Comparison of ENCODE assay signal across 13 mouse cellular contexts in genomic region chr17:17441876-17442498, GRCm38 (mm10). TPM values are rescaled to one million over a fixed set of nuclear protein-coding genes. Genes with fewer than 3 reads are reported as not detected.
A peak's percentile ranks its signal among the peaks of the same experiment; 100 is the strongest.
DNase-seq lines count a peak whose midpoint lies in the region; ATAC-seq and TF ChIP-seq lines count a peak whose summit lies in the region.
"Had no signal": no experiment of that assay in that cellular context is flagged by ENCODE, and none has a peak within 500 bp of the region (broad histone marks: within the 10 kb centered on the region; RNA-seq: fewer than 3 reads in every experiment).

No protein-coding gene starts in this region.

- WGBS in midbrain, embryonic 10.5 days = 36% methylated on average over 4 of the region's 4 CpGs
- 23% methylated on average over 4 of the region's 4 CpGs for WGBS in midbrain, postnatal 0 days
- WGBS in forebrain, embryonic 13.5 days = 5% methylated on average over 4 of the region's 4 CpGs
- WGBS in midbrain, embryonic 11.5 days = 23% methylated on average over 4 of the region's 4 CpGs

- H3K27me3 ChIP-seq in midbrain, embryonic 10.5 days (ENCODE audit: low read depth, poor library complexity, severe bottlenecking) = no peaks in the 10 kb centered on the region
- H3K27me3 ChIP-seq in midbrain, postnatal 0 days (ENCODE audit: insufficient read depth, low read length) = no peaks in the 10 kb centered on the region
- H3K27me3 ChIP-seq in forebrain, embryonic 13.5 days = no peaks in the 10 kb centered on the region
- no peaks in the 10 kb centered on the region for H3K27me3 ChIP-seq in midbrain, embryonic 11.5 days (ENCODE audit: control insufficient read depth, insufficient read depth, low read length)
- H3K27me3 ChIP-seq: hindbrain, embryonic 12.5 days had no signal

- TF ChIP-seq CTCF in midbrain, postnatal 0 days (IDR thresholded peaks at IDR 0.05) = no peak

- no peak overlapping the region for H3K9ac ChIP-seq in midbrain, postnatal 0 days (replicated peaks; ENCODE audit: low read length, poor library complexity, severe bottlenecking)
- H3K9ac ChIP-seq in forebrain, embryonic 13.5 days = no peak overlapping the region
- H3K9ac ChIP-seq in midbrain, embryonic 11.5 days (ENCODE audit: low read length) = no peak overlapping the region
- H3K9ac ChIP-seq: hindbrain, embryonic 12.5 days; lung, embryonic 14.5 days had no signal

- H3K4me3 ChIP-seq in midbrain, embryonic 10.5 days = no peak overlapping the region
- H3K4me3 ChIP-seq in midbrain, postnatal 0 days (ENCODE audit: low read depth, low read length) = no peak overlapping the region
- H3K4me3 ChIP-seq in forebrain, embryonic 13.5 days = no peak overlapping the region
- H3K4me3 ChIP-seq in midbrain, embryonic 11.5 days (ENCODE audit: low read depth, low read length) = no peak overlapping the region
- H3K4me3 ChIP-seq: hindbrain, embryonic 12.5 days had no signal

- no peak overlapping the region for H3K4me2 ChIP-seq in midbrain, postnatal 0 days (ENCODE audit: low read depth, low read length, poor library complexity, severe bottlenecking)
- no peak overlapping the region; the same call in 1 of the 2 replicates for H3K4me2 ChIP-seq in forebrain, embryonic 13.5 days
- H3K4me2 ChIP-seq in midbrain, embryonic 11.5 days = no peak overlapping the region
- H3K4me2 ChIP-seq: hindbrain, embryonic 12.5 days; lung, embryonic 14.5 days had no signal

- H3K4me1 ChIP-seq in midbrain, embryonic 10.5 days = peaks cover 32% of the 10 kb centered on the region
- no peaks in the 10 kb centered on the region for H3K4me1 ChIP-seq in midbrain, postnatal 0 days (ENCODE audit: insufficient read depth, low read length)
- peaks cover 11% of the 10 kb centered on the region for H3K4me1 ChIP-seq in forebrain, embryonic 13.5 days
- peaks cover 7% of the 10 kb centered on the region for H3K4me1 ChIP-seq in midbrain, embryonic 11.5 days (ENCODE audit: control insufficient read depth, insufficient read depth, low read length)
- H3K4me1 ChIP-seq: hindbrain, embryonic 12.5 days had no signal

- no peaks in the 10 kb centered on the region for H3K9me3 ChIP-seq in midbrain, embryonic 10.5 days (replicated peaks)
- no peaks in the 10 kb centered on the region for H3K9me3 ChIP-seq in midbrain, postnatal 0 days (ENCODE audit: low read length)
- no peaks in the 10 kb centered on the region for H3K9me3 ChIP-seq in forebrain, embryonic 13.5 days (replicated peaks)
- H3K9me3 ChIP-seq in midbrain, embryonic 11.5 days (ENCODE audit: control insufficient read depth, low read length) = no peaks in the 10 kb centered on the region
- H3K9me3 ChIP-seq: hindbrain, embryonic 12.5 days had no signal

- no peak for DNase-seq in midbrain, embryonic 10.5 days (ENCODE audit: low spot score)
- DNase-seq in midbrain, postnatal 0 days (ENCODE audit: low spot score) = no peak
- DNase-seq in midbrain, embryonic 11.5 days (ENCODE audit: low spot score, missing footprints) = peak; percentile 53
- peak; percentile 16 to 34 for DNase-seq in thymus, postnatal 36 days
- DNase-seq in spleen, postnatal 10 days (ENCODE audit: low spot score in 2 of 2) = no peak
- DNase-seq in layer of hippocampus, adult 8-10 months (ENCODE audit: low spot score in 2 of 2) = no peak
- no peak for DNase-seq in adrenal gland, adult (ENCODE audit: inconsistent age in 2 of 2, low spot score in 1 of 2)
- DNase-seq: adrenal gland, postnatal 10 days; kidney, postnatal 25 days; lung, embryonic 14.5 days; right cerebral cortex, postnatal 25 days had no signal

- H3K36me3 ChIP-seq in midbrain, embryonic 10.5 days = peaks cover 38% of the 10 kb centered on the region
- no peaks in the 10 kb centered on the region for H3K36me3 ChIP-seq in midbrain, postnatal 0 days (ENCODE audit: insufficient read depth, low read length)
- peaks cover 19% of the 10 kb centered on the region; the same call in 1 of the 2 replicates for H3K36me3 ChIP-seq in forebrain, embryonic 13.5 days (ENCODE audit: poor library complexity, severe bottlenecking)
- H3K36me3 ChIP-seq in midbrain, embryonic 11.5 days (ENCODE audit: control insufficient read depth, insufficient read depth, low read length) = no peaks in the 10 kb centered on the region
- H3K36me3 ChIP-seq: hindbrain, embryonic 12.5 days had no signal

- peak overlapping the region; percentile 67 for H3K27ac ChIP-seq in midbrain, embryonic 10.5 days (replicated peaks)
- H3K27ac ChIP-seq in midbrain, postnatal 0 days (ENCODE audit: low read depth, low read length) = no peak overlapping the region
- peak overlapping the region; percentile 57 for H3K27ac ChIP-seq in forebrain, embryonic 13.5 days
- H3K27ac ChIP-seq in midbrain, embryonic 11.5 days (ENCODE audit: low read depth, low read length) = peak overlapping the region; percentile 30; the same call in 1 of the 2 replicates
- H3K27ac ChIP-seq: hindbrain, embryonic 12.5 days had no signal

- no peak for ATAC-seq in midbrain, postnatal 0 days (ENCODE audit: low FRiP score)
- ATAC-seq in forebrain, embryonic 13.5 days = peak; percentile 57; the same call in 1 of the 2 replicates
- peak; percentile 48; the same call in 1 of the 2 replicates for ATAC-seq in midbrain, embryonic 11.5 days (ENCODE audit: low FRiP score)

RNA-seq across cellular contexts. Expression of gene Lix1, which starts 39.5 kb away (rescaled TPM):
- polyA plus RNA-seq in midbrain, embryonic 10.5 days (2016; fragmentation: Nextera tagmentation; extraction: Ambion mirVana) = 82.7 and 96.2 TPM in 2 replicates
- 11.4 and 11.9 TPM in 2 replicates for total RNA-seq in midbrain, postnatal 0 days (2014; rRNA removed)
- 10.9 and 12.9 TPM in 2 replicates for polyA plus RNA-seq in midbrain, postnatal 0 days (2015; fragmentation: Nextera tagmentation; extraction: Ambion mirVana)
- polyA plus RNA-seq in forebrain, embryonic 13.5 days (2015; fragmentation: Nextera tagmentation; extraction: Ambion mirVana) = 57.7 and 59.1 TPM in 2 replicates
- 46.9 and 54.6 TPM in 2 replicates for polyA plus RNA-seq in midbrain, embryonic 11.5 days (2014; fragmentation: Nextera tagmentation; extraction: Ambion mirVana)
- total RNA-seq in layer of hippocampus, adult 8-10 months (2022) = 10 to 100 TPM; 64.0 to 78.4 (median 71.9) TPM

Comparison
In these comparisons a context has a peak if more than half of its experiments do, and no peak if none do; other contexts are left out.
1. DNase-seq: peak in midbrain, embryonic 11.5 days (single experiment) and thymus, postnatal 36 days (2 of 2); none in midbrain, embryonic 10.5 days (single experiment), midbrain, postnatal 0 days (single experiment), spleen, postnatal 10 days (0 of 2), layer of hippocampus, adult 8-10 months (0 of 2) and adrenal gland, adult (0 of 2).